Mouse (Mus musculus): ENCODE results near the gene Thumpd3. TPM values are rescaled to one million over a fixed set of nuclear protein-coding genes. Genes with fewer than 3 reads are reported as not detected.

Thumpd3 gene
- polyA plus RNA-seq (2015; fragmentation: Nextera tagmentation; extraction: Ambion mirVana), result 43.7 TPM in 2 replicates

DNA sequence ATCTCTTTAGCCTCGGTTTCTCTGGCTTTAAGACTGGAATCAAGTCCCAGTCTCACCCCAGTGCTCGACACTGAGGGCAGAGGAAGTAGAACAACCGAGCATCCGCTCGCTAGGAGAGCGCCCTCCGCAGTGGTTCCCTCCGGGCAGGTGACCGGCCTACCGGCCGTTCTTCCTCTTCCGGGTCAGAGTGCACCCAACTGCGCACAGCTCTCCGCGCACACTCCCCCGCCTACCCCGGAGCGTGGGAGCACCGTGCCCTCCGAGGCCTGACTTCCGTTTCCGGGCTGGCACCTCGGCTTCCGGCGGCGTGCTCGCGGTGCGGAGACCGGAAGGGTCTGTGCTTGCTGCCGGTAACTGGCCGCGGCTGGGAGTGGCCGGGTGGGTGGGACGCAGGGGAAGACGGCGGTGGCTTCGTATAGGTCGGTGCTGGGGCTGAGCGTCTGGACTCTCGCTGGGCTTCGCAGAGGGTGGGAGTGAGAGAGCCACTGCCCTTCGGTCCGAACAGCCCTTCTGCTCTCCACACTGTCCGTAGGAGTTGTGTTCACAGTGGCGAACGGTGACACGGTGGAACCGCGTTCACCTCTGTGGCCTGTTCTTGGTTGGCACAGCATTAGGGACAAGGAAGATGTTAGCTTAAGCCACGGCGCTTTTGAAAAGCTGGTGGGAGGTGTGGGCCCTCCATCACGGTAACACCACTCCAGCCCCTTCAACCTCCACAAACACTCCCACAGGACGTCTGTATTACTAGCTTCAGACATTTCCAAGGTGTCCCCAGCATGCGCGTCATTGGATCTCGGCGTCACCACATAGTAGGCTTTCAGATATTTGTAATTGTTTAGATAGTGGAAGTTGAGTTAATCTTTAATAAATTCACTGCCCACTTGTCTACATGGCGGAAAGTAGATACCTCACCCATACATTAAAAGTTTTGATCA, at the start of gene Thumpd3:
Gene Thumpd3, plus strand, starts transcription at position 185 of the 935 bp plus-strand sequence.
- H3K4me1 ChIP-seq (replicated peaks; ENCODE audit: control insufficient read depth, insufficient read depth, low read length), result peaks cover 12% of the 10 kb centered on the region
- ATAC-seq (ENCODE audit: low read depth), result peak; percentile 100
- no peaks in the 10 kb centered on the region for H3K27me3 ChIP-seq (ENCODE audit: control insufficient read depth, insufficient read depth, low read depth, low read length)
- peak within 1 kb of the TSS; percentile 96 for H3K27ac ChIP-seq (ENCODE audit: low read length)
- H3K4me2 ChIP-seq (ENCODE audit: low read depth, low read length), result peak within 1 kb of the TSS; percentile 83
- WGBS, result under 1% methylated on average over 59 of the region's 59 CpGs
- peak within 1 kb of the TSS; percentile 87 for H3K9ac ChIP-seq (ENCODE audit: low read length)
- peak within 1 kb of the TSS; percentile 82 for H3K4me3 ChIP-seq (ENCODE audit: low read length)
- H3K36me3 ChIP-seq (ENCODE audit: control insufficient read depth, insufficient read depth, low read length), result peaks cover 7% of the 10 kb centered on the region
- no peaks in the 10 kb centered on the region for H3K9me3 ChIP-seq (ENCODE audit: control insufficient read depth, low read length)

DNA sequence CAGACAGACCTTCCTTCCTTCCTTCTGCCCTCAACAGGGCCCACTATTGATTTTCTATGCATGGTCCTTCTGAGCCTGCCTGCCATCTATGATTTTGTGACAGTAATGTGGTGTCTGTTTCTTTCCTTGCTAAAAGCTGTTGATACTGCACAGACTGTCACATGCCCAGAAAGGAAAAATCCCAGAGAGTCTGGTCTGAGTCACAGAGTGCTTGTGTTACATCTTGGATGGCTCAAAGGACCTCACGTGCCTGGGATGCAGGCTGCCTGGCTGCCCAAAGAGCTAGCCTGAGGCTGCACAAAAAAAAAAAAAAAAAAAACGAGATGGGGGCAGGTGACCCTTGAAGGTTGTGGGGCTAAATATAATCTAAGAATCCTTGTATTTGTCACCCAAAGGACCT, 46.8 kb upstream of the Thumpd3 start:
- no peaks in the 10 kb centered on the region for H3K4me1 ChIP-seq (replicated peaks; ENCODE audit: control insufficient read depth, insufficient read depth, low read length)
- H3K27me3 ChIP-seq (ENCODE audit: control insufficient read depth, insufficient read depth, low read depth, low read length), result no peaks in the 10 kb centered on the region
- H3K9ac ChIP-seq (ENCODE audit: low read length), result no peak overlapping the region
- no peaks in the 10 kb centered on the region for H3K9me3 ChIP-seq (ENCODE audit: control insufficient read depth, low read length)
- no peak overlapping the region for H3K4me2 ChIP-seq (ENCODE audit: low read depth, low read length)
- 34% methylated on average over 2 of the region's 2 CpGs for WGBS
- no peak for ATAC-seq (ENCODE audit: low read depth)
- H3K4me3 ChIP-seq (ENCODE audit: low read length), result no peak overlapping the region
- no peak overlapping the region for H3K27ac ChIP-seq (ENCODE audit: low read length)
- H3K36me3 ChIP-seq (ENCODE audit: control insufficient read depth, insufficient read depth, low read length), result no peaks in the 10 kb centered on the region

DNA sequence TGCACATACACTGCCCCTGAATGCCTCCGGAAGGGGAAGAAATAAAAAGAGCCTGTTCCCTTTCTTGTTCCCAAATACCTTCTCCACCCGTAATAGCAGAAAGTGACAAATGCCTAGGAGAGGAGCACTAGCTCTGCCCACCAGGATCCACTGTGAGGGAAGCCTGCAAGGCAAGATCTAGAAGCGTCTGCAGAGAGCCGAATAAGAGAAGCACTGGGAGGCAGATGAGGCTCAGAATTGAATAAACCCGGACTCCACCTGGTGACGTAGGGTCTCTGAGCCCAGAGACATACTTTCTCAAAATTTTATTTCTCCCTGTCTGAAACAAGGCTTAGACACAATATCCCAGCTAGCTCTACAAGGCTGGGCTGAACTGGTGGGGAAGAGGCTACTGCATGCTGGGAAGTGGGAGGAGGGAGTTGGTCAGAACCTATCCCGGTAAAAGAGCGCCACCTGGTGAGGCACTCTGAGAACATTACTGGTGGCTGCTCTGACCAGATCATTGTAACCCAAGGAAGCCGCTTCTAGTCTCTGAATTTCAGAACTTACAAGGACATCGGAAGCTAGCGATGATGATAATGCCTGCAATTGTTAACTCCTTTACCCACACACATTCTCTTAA, 45.2 kb upstream of the Thumpd3 start:
- WGBS, result 30% methylated on average over 11 of the region's 11 CpGs
- Histone ChIP-seq H3K27me3 (ENCODE audit: control insufficient read depth, insufficient read depth, low read depth, low read length) (no peaks in the 10 kb centered on the region), H3K9me3 (ENCODE audit: control insufficient read depth, low read length) (no peaks in the 10 kb centered on the region), H3K4me1 (replicated peaks; ENCODE audit: control insufficient read depth, insufficient read depth, low read length) (no peaks in the 10 kb centered on the region), H3K4me2 (ENCODE audit: low read depth, low read length) (peak overlapping the region; percentile 42), H3K9ac (ENCODE audit: low read length) (peak overlapping the region; percentile 60), H3K36me3 (ENCODE audit: control insufficient read depth, insufficient read depth, low read length) (no peaks in the 10 kb centered on the region), H3K4me3 (ENCODE audit: low read length) (no peak overlapping the region), H3K27ac (ENCODE audit: low read length) (no peak overlapping the region)
- ATAC-seq (ENCODE audit: low read depth), result peak; percentile 94

DNA sequence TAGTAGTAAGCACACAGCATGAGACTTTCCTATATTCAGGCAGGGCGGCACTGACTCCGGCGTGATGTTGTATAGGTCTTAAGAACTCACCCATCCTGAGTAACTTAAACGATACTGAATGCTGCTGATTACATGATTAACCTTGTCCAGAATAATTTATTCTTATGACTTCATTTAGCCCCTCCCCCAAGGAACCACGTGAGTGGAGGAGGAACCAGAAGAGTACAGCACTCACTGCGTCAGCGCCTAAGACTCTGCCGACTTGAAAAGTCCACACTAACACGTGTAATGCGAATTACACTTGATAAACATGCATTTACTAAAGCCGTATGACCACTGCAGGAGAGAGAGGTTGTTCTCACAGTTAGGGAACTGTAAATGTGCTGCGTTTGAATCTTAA, 44.3 kb upstream of the Thumpd3 start:
- Histone ChIP-seq H3K4me3 (ENCODE audit: low read length) (no peak overlapping the region), H3K4me1 (replicated peaks; ENCODE audit: control insufficient read depth, insufficient read depth, low read length) (no peaks in the 10 kb centered on the region), H3K9me3 (ENCODE audit: control insufficient read depth, low read length) (no peaks in the 10 kb centered on the region), H3K4me2 (ENCODE audit: low read depth, low read length) (no peak overlapping the region), H3K9ac (ENCODE audit: low read length) (no peak overlapping the region), H3K27ac (ENCODE audit: low read length) (no peak overlapping the region), H3K36me3 (ENCODE audit: control insufficient read depth, insufficient read depth, low read length) (no peaks in the 10 kb centered on the region), H3K27me3 (ENCODE audit: control insufficient read depth, insufficient read depth, low read depth, low read length) (no peaks in the 10 kb centered on the region)
- 64% methylated on average over 12 of the region's 12 CpGs for WGBS
- ATAC-seq (ENCODE audit: low read depth), result no peak

DNA sequence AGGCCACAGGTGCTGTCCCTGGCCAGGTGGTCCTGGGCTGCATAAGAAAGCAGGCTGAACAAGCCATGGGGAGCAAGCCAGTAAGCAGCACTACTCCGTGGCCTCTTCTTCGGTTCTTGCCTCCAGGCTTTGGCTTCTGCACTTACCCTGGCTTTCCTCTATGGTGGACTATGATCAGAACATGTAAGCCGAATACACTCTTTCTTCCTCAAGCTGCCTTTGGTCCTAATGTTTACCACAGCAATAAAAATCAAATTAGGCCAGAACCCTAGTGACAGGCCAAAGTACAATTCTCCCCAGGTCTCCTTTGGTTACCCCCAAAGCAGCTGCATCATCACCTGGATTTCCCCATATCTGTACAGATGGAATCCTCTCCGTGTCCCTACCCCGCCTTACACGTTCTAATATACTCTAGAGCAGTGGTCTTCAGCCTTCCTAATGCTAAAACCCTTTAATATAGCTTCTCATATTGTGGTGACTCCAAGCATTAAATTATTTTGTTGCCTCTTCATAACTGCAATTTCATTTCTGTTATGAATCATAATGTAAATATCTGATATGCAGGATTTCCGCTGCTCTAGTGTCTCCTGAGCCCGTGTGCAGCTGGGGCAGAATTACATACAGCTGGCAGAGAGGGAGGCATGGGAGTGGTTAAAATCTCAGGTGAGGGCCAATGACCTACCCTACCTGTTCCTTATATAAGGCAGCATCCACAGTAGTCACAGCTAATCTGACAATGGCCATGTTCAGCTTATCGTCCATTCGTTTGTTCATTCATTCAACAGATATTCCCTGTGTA, 42.5 kb upstream of the Thumpd3 start:
- 83% methylated on average over 10 of the region's 10 CpGs for WGBS
- Histone ChIP-seq H3K27ac (ENCODE audit: low read length) (no peak overlapping the region), H3K4me1 (replicated peaks; ENCODE audit: control insufficient read depth, insufficient read depth, low read length) (no peaks in the 10 kb centered on the region), H3K9me3 (ENCODE audit: control insufficient read depth, low read length) (no peaks in the 10 kb centered on the region), H3K4me3 (ENCODE audit: low read length) (no peak overlapping the region), H3K27me3 (ENCODE audit: control insufficient read depth, insufficient read depth, low read depth, low read length) (no peaks in the 10 kb centered on the region), H3K4me2 (ENCODE audit: low read depth, low read length) (no peak overlapping the region), H3K9ac (ENCODE audit: low read length) (no peak overlapping the region), H3K36me3 (ENCODE audit: control insufficient read depth, insufficient read depth, low read length) (no peaks in the 10 kb centered on the region)
- no peak for ATAC-seq (ENCODE audit: low read depth)

DNA sequence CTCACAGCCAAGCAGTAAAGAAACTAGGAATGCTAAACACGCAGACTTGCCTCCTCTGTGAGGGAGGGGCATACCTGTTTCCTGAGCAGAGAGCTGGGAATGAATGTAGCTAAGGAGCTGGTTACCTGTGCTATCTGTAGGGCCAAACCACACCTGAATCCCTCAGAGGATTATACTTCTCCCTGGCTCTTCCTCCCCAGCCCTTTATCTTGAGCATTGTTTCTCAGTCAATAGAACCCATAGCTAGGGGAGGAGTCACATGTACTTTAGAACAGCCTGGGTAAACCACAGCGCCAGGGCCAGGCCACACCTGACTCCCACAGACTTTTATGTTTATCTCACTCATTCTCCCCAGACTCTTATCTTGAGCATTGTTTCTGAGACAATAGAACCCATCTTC, 39.2 kb upstream of the Thumpd3 start:
- ATAC-seq (ENCODE audit: low read depth), result peak; percentile 47; the same call in 1 of the 2 replicates
- no peak overlapping the region for H3K4me3 ChIP-seq (ENCODE audit: low read length)
- H3K9ac ChIP-seq (ENCODE audit: low read length), result no peak overlapping the region
- H3K4me1 ChIP-seq (replicated peaks; ENCODE audit: control insufficient read depth, insufficient read depth, low read length), result no peaks in the 10 kb centered on the region
- H3K9me3 ChIP-seq (ENCODE audit: control insufficient read depth, low read length), result no peaks in the 10 kb centered on the region
- no peak overlapping the region for H3K27ac ChIP-seq (ENCODE audit: low read length)
- H3K27me3 ChIP-seq (ENCODE audit: control insufficient read depth, insufficient read depth, low read depth, low read length), result no peaks in the 10 kb centered on the region
- H3K4me2 ChIP-seq (ENCODE audit: low read depth, low read length), result no peak overlapping the region
- no peaks in the 10 kb centered on the region for H3K36me3 ChIP-seq (ENCODE audit: control insufficient read depth, insufficient read depth, low read length)
- WGBS, result 44% methylated on average over 2 of the region's 2 CpGs

DNA sequence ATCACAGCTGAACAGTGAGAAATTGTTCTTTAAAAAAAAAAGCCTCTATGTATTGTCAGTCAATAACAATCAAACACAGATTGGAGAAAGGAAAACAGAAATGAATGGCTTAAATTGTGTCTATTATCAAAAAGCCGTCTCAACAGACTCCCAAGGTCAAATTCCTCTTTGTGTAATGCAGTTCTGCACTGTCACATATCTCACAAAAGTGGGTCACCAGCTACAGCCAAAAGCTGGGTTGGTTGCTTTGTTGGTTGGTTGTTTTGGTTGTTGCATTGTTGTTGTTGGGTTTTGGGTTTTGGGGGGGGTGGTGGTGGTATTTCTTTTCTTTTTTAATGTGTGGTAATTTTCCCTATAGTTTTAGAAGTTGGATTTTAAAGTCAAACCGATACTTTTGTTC, 34.1 kb upstream of the Thumpd3 start:
- Histone ChIP-seq H3K4me2 (ENCODE audit: low read depth, low read length) (no peak overlapping the region), H3K9me3 (ENCODE audit: control insufficient read depth, low read length) (no peaks in the 10 kb centered on the region), H3K4me3 (ENCODE audit: low read length) (no peak overlapping the region), H3K36me3 (ENCODE audit: control insufficient read depth, insufficient read depth, low read length) (no peaks in the 10 kb centered on the region), H3K4me1 (replicated peaks; ENCODE audit: control insufficient read depth, insufficient read depth, low read length) (peaks cover 4% of the 10 kb centered on the region), H3K27me3 (ENCODE audit: control insufficient read depth, insufficient read depth, low read depth, low read length) (no peaks in the 10 kb centered on the region), H3K27ac (ENCODE audit: low read length) (no peak overlapping the region), H3K9ac (ENCODE audit: low read length) (no peak overlapping the region)
- ATAC-seq (ENCODE audit: low read depth), result no peak
- WGBS, result 76% methylated on average over 2 of the region's 2 CpGs

DNA sequence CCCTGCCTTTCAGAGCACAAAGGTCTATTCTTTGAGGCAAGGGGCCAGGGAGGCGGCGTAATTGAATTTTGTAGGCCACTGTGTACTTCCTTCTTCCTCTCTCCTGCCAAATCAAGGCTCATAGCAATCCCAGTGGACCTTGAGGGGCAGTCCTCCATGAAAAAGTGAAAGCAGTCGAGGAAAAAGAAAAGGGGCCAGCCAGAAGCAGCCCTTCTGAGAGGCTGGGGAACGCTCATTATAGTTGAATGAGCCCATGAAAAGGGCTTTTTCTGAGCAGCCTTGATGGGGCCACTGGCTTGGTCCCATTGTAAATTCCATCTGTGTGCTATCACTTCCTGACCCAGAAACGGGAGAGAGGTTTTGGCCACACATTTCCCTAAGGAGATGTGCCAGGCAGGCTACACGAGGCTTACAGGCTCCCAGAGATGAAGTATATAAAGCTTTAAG, 33.5 kb upstream of the Thumpd3 start:
- no peaks in the 10 kb centered on the region for H3K27me3 ChIP-seq (ENCODE audit: control insufficient read depth, insufficient read depth, low read depth, low read length)
- peaks cover 4% of the 10 kb centered on the region for H3K4me1 ChIP-seq (replicated peaks; ENCODE audit: control insufficient read depth, insufficient read depth, low read length)
- H3K9me3 ChIP-seq (ENCODE audit: control insufficient read depth, low read length), result no peaks in the 10 kb centered on the region
- H3K27ac ChIP-seq (ENCODE audit: low read length), result 0 out of 2 replicates have a peak overlapping the region, but pooled peaks have one; percentile 21
- H3K4me2 ChIP-seq (ENCODE audit: low read depth, low read length), result no peak overlapping the region
- no peak overlapping the region for H3K4me3 ChIP-seq (ENCODE audit: low read length)
- H3K36me3 ChIP-seq (ENCODE audit: control insufficient read depth, insufficient read depth, low read length), result no peaks in the 10 kb centered on the region
- H3K9ac ChIP-seq (ENCODE audit: low read length), result no peak overlapping the region
- 31% methylated on average over 6 of the region's 6 CpGs for WGBS
- ATAC-seq (ENCODE audit: low read depth), result peak; percentile 31; the same call in 1 of the 2 replicates

DNA sequence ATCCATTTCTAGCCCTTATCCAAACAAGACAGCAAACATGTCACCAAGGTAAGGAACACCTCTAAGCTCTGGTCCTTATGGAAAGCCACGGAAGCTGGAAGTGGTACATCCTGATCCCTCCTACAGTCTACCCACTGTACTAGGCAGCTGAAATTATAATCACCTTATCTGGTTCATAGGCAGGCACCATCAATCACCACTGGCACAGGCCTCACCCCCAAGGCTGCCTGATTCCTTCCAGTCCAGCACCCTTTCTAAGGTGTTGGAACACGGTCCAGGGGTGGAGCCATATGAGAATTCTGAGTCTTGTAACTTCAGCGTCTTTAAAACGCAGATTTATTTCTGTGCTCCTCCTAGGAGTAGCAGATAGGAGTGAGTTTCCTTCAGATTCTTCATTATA, 32.5 kb upstream of the Thumpd3 start:
- no peaks in the 10 kb centered on the region for H3K27me3 ChIP-seq (ENCODE audit: control insufficient read depth, insufficient read depth, low read depth, low read length)
- ATAC-seq (ENCODE audit: low read depth), result no peak
- H3K27ac ChIP-seq (ENCODE audit: low read length), result no peak overlapping the region
- H3K4me2 ChIP-seq (ENCODE audit: low read depth, low read length), result no peak overlapping the region
- no peaks in the 10 kb centered on the region for H3K36me3 ChIP-seq (ENCODE audit: control insufficient read depth, insufficient read depth, low read length)
- H3K9ac ChIP-seq (ENCODE audit: low read length), result no peak overlapping the region
- H3K4me1 ChIP-seq (replicated peaks; ENCODE audit: control insufficient read depth, insufficient read depth, low read length), result peaks cover 4% of the 10 kb centered on the region
- 77% methylated on average over 4 of the region's 4 CpGs for WGBS
- no peaks in the 10 kb centered on the region for H3K9me3 ChIP-seq (ENCODE audit: control insufficient read depth, low read length)
- H3K4me3 ChIP-seq (ENCODE audit: low read length), result no peak overlapping the region
